Mouse (Mus musculus): ENCODE data around the gene Odf2.
"Not testable (repeated sequence)": the region's sequence is repeated elsewhere in the genome, so short reads cannot be mapped to it uniquely, and the experiment has no call there.

Gene Odf2

GRCm38 (mm10) chr2:29868949-29869645 is 19.9 kb upstream of the Odf2 start, which contains the start of gene Cercam:
Cercam (plus strand) TSS chr2:29869164.
- peak; percentile 77 to 83 for DNase-seq (ENCODE audit: low spot score in 2 of 2)

- DNase-seq (ENCODE audit: low spot score in 2 of 2): peak; percentile 47 to 53
Measured at GRCm38 (mm10) chr2:29869646-29870451, 19.2 kb upstream of the Odf2 start.

DNA sequence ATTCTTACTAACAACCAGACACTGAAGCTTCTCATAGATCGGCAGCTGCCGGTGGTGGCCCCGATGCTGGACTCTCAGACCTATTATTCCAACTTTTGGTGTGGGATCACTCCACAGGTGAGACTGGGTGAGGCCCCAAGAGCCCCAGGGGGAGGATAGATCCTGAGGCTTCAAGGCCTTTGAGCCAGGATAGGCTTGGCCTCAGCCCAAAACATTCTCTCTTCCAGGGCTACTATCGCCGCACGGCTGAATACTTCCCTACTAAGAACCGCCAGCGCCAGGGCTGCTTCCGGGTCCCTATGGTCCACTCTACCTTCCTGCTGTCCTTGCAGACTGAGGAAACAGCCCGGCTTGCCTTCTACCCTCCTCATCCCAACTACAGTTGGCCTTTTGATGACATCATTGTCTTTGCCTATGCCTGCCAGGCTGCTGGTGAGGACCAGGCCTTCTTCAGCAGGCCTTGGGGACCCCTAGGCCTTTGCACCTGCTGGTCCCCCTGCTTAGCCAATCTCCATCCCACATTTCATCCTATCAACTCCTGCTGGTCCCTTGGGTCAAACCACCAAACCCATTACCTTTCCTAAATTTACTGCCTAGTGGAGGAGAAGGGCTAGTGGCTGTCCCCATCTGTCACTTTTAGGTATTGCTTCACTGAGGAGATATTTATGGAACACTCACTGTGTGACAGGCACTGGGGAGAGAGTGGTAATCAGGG is 16.3 kb upstream of the Odf2 start:
- no peak for DNase-seq (ENCODE audit: low spot score in 2 of 2)

- DNase-seq (ENCODE audit: low spot score in 2 of 2): no peak
Measured at GRCm38 (mm10) chr2:29873801-29874200, 15.2 kb upstream of the Odf2 start.

DNA sequence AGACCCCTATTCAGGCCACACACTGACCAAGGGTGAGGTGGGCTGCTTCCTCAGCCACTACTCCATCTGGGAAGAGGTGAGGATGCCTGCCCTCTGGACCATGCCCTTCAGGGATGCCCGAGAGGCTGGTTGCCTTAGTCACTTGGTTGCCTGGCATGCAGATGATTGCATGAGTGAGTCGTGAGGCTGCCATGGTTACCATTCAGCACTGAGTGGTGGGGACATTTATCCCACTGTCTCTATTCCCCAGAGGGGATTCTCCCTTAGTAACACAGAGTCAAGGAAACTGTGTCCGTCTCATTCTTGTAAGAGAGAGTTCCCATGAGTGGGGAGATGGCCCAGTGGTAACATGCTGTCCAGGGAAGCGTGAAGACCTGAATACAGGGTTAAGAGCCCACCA is 11.0 kb upstream of the Odf2 start:
- DNase-seq (ENCODE audit: low spot score in 2 of 2): no peak

DNA sequence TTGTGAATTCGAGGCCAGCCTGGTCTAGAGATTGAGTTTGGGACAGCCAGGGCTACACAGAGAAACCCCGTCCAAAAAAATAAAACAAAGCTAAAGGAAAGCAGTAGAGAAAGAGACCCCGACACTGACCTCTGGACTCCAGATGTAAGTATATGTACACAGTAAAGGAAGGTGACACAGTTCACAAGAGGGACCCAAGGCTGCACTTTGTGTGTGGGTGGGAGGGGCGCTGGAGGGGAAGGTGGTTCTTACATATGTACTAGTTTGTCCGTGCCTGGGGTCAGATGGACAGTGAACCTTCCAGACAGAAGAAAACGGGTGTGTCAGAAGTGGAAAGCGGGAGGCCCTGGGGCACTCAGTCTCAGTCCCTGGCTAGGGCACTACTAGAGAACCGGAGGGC is 9.8 kb upstream of the Odf2 start:
- DNase-seq (ENCODE audit: low spot score in 2 of 2): no peak

- DNase-seq (ENCODE audit: low spot score in 2 of 2): peak; percentile 20 to 31
Measured at GRCm38 (mm10) chr2:29879964-29880830, 8.8 kb upstream of the Odf2 start.

GRCm38 (mm10) chr2:29886659-29887292 is 2.2 kb upstream of the Odf2 start:
- not testable (repeated sequence) for DNase-seq (ENCODE audit: low spot score in 2 of 2)

GRCm38 (mm10) chr2:29889991-29890833 is 1.2 kb downstream of the Odf2 start:
- DNase-seq (ENCODE audit: low spot score in 2 of 2): peak; percentile 79

GRCm38 (mm10) chr2:29891773-29892172 is 2.8 kb downstream of the Odf2 start:
- DNase-seq (ENCODE audit: low spot score in 2 of 2): no peak

GRCm38 (mm10) chr2:29896071-29896470 is 7.0 kb downstream of the Odf2 start:
- no peak for DNase-seq (ENCODE audit: low spot score in 2 of 2)

GRCm38 (mm10) chr2:29897366-29897765 is 8.3 kb downstream of the Odf2 start:
- no peak for DNase-seq (ENCODE audit: low spot score in 2 of 2)

DNA sequence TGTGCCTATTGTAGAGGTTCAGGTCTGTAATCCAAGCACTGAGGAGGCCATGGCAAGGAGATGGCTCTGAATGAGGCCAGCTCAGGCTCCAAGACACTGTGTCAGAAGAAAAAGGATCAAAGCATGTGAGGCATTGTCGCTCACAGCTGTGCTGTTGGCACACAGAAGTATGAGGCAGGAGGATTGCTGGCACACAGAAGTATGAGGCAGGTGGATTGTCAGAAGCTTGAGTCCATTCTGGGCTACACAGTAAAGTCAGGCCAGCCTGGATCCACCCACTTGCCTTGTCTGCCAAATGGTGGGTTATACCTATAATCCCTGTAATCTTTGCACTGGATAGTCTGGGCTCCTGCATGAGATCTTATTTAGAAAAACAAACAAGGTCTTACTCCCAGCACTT is 9.1 kb downstream of the Odf2 start:
- DNase-seq (ENCODE audit: low spot score in 2 of 2): no peak

DNA sequence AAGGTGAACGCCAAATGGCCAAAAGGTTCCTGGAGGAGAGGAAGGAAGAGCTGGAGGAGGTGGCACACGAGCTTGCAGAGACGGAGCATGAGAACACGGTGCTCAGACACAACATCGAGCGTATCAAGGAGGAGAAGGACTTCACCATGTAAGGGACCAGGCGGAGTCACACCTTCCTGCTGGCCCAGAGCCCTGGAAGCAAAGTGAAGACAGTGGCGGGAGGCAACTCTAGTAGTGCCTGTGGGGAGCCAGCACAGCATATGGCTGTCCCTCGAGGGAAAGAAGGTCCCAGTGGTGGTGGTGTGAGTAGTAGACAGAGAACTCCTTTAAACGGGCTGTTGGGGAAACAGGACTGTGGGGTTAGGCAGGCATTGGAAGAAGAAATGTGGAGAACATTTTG is 13.2 kb downstream of the Odf2 start:
- no peak for DNase-seq (ENCODE audit: low spot score in 2 of 2)

DNA sequence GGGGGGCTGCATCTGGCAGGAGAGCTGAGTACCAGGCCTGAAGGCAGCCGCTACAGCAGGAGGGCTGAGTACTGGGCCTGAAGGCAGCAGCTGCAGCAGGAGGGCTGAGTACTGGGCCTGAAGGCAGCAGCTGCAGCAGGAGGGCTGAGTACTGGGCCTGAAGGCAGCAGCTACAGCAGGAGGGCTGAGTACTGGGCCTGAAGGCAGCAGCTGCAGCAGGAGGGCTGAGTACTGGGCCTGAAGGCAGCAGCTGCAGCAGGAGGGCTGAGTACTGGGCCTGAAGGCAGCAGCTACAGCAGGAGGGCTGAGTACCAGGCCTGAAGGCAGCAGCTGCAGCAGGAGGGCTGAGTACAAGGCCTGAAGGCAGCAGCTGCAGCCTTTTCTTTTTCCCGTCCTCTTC is 19.1 kb downstream of the Odf2 start:
- not testable (repeated sequence) for DNase-seq (ENCODE audit: low spot score in 2 of 2)

- DNase-seq (ENCODE audit: low spot score in 2 of 2): no peak
Measured at GRCm38 (mm10) chr2:29910042-29910441, 21.0 kb downstream of the Odf2 start.

DNA sequence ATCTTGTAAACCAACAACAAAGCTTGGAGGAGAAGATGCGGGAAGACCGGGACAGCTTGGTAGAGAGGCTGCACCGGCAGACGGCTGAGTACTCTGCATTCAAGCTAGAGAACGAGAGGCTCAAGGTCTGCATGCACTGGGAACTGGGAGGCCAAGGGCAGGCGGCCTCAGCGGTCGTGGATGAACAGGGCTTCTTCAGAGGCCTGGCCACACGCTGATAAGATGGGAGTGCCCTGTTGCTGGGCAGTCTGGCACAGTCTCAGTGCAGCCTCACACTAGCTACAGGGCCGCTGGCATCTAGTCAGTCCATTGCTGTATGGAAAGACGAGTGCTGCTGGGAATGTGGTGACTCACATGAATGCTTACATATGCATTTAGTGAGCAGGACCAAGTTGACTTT is 28.6 kb downstream of the Odf2 start:
- no peak for DNase-seq (ENCODE audit: low spot score in 2 of 2)

- peak; percentile 78 to 81 for DNase-seq (ENCODE audit: low spot score in 2 of 2)
Measured at GRCm38 (mm10) chr2:29922011-29922410, 33.0 kb downstream of the Odf2 start.

GRCm38 (mm10) chr2:29926542-29926941 is 37.5 kb downstream of the Odf2 start:
- no peak for DNase-seq (ENCODE audit: low spot score in 2 of 2)

DNA sequence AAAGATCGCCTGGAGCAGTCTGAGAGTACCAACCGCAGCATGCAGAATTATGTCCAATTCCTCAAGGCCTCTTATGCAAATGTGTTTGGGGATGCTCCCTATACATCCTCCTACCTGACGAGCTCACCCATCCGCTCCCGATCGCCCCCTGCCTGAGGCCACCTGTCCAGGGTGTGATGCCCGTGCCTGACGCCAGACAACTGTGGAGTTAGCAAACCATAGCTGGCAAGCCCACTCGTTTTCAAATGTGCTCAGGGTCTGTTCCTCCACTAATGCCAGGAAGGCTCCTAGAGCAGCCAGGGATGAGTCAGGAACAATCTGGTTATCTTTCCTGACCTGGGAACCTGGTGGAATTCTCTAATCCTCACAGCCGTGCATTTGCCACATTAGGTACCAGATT is 41.5 kb downstream of the Odf2 start:
- DNase-seq (ENCODE audit: low spot score in 2 of 2): no peak

Measured in heart, adult 9 months (tissue).